Mouse (Mus musculus) limb, embryonic 15.5 days (tissue): ENCODE measurements around the gene C1qb. TPM values are rescaled to one million over a fixed set of nuclear protein-coding genes. Genes with fewer than 3 reads are reported as not detected.

Source experiments
- ATAC-seq: fragments of 200-750 bp; cut with Nextera tagmentation; 2 replicates; pipeline ENCODE4 v1.8.0; 2017; ENCODE audit warnings: low read depth, moderate TSS enrichment; ENCODE audit not compliant: insufficient number of reproducible peaks, low FRiP score, low TSS enrichment
- H3K27ac ChIP-seq: fragments of 300-500 bp; sonication (generic); 2 replicates; pipeline ENCODE4 v1.5.1; 2015; ENCODE audit warnings: moderate library complexity, mild to moderate bottlenecking, inconsistent platforms
- H3K27me3 ChIP-seq: fragments of 300-500 bp; sonication (generic); 2 replicates; pipeline ENCODE4 v1.6.1; 2015; ENCODE audit warnings: inconsistent platforms
- H3K36me3 ChIP-seq: fragments of 300-500 bp; sonication (generic); 2 replicates; pipeline ENCODE4 v1.6.1; 2015; ENCODE audit warnings: inconsistent platforms
- H3K4me1 ChIP-seq: fragments of 300-500 bp; sonication (generic); 2 replicates; pipeline ENCODE4 v1.6.1; 2015; ENCODE audit warnings: inconsistent platforms
- H3K4me2 ChIP-seq: fragments of 300-500 bp; sonication (generic); 2 replicates; pipeline ENCODE4 v1.6.1; 2015; ENCODE audit warnings: mild to moderate bottlenecking, inconsistent platforms
- H3K4me3 ChIP-seq: fragments of 300-500 bp; sonication (generic); 2 replicates; pipeline ENCODE4 v1.5.1; 2015; ENCODE audit warnings: mild to moderate bottlenecking, inconsistent platforms
- H3K9ac ChIP-seq: fragments of 300-500 bp; sonication (generic); 2 replicates; pipeline ENCODE4 v1.6.1; 2015; ENCODE audit warnings: inconsistent platforms
- H3K9me3 ChIP-seq: fragments of 300-500 bp; sonication (generic); 2 replicates; pipeline ENCODE4 v1.6.1; 2016; ENCODE audit warnings: inconsistent platforms
- WGBS: fragments of 180-500 bp; shearing (Covaris S2); methylation state at CpG from one replicate; pipeline ENCODE4 v1.1.7; 2015; 5-methylcytosine and 5-hydroxymethylcytosine counted together
- polyA plus RNA-seq: library from polyadenylated mRNA; unstranded; fragments of >200 nt; fragmentation: Nextera tagmentation; extraction: Ambion mirVana; gene quantifications from 2 replicates; pipeline ENCODE4 v1.2.1, GENCODE M21; 2015

Gene C1qb
- polyA plus RNA-seq, 1 experiment from 2014 or later, result 75.5 TPM

GRCm38 (mm10) chr4:136911211-136911646, 25.2 kb upstream of the C1qb start:
- Histone ChIP-seq H3K9me3 (no peaks in the 10 kb centered on the region), H3K4me1 (no peaks in the 10 kb centered on the region), H3K4me3 (no peak overlapping the region), H3K36me3 (no peaks in the 10 kb centered on the region), H3K27ac (no peak overlapping the region), H3K9ac (no peak overlapping the region), H3K4me2 (no peak overlapping the region), H3K27me3 (peaks cover 76% of the 10 kb centered on the region)
- 2% methylated on average over 16 of the region's 17 CpGs for WGBS
- no peak for ATAC-seq

GRCm38 (mm10) chr4:136907809-136908208, 21.8 kb upstream of the C1qb start:
- no peak for ATAC-seq
- Histone ChIP-seq H3K9me3 (no peaks in the 10 kb centered on the region), H3K27me3 (peaks cover 83% of the 10 kb centered on the region), H3K4me1 (0 out of 2 replicates have a peak, but pooled peaks cover 3% of the 10 kb centered on the region), H3K4me3 (no peak overlapping the region), H3K4me2 (no peak overlapping the region), H3K36me3 (no peaks in the 10 kb centered on the region), H3K9ac (no peak overlapping the region), H3K27ac (no peak overlapping the region)

- no peak overlapping the region for H3K27ac ChIP-seq
- no peak for ATAC-seq
- peaks cover 78% of the 10 kb centered on the region for H3K27me3 ChIP-seq
- H3K4me3 ChIP-seq, result no peak overlapping the region
- no peaks in the 10 kb centered on the region for H3K9me3 ChIP-seq
- H3K4me1 ChIP-seq, result 0 out of 2 replicates have a peak, but pooled peaks cover 3% of the 10 kb centered on the region
- H3K36me3 ChIP-seq, result no peaks in the 10 kb centered on the region
- no peak overlapping the region for H3K4me2 ChIP-seq
- no peak overlapping the region for H3K9ac ChIP-seq
- WGBS, result 11% methylated on average over 7 of the region's 7 CpGs
Observed at GRCm38 (mm10) chr4:136907033-136907432, 21.0 kb upstream of the C1qb start.

GRCm38 (mm10) chr4:136904767-136905539, 19.0 kb upstream of the C1qb start:
- Histone ChIP-seq H3K27ac (no peak overlapping the region), H3K36me3 (no peaks in the 10 kb centered on the region), H3K4me1 (0 out of 2 replicates have a peak, but pooled peaks cover 3% of the 10 kb centered on the region), H3K9ac (no peak overlapping the region), H3K27me3 (peaks cover 58% of the 10 kb centered on the region), H3K4me2 (no peak overlapping the region), H3K9me3 (no peaks in the 10 kb centered on the region), H3K4me3 (no peak overlapping the region)
- 2% methylated on average over 23 of the region's 23 CpGs for WGBS
- no peak for ATAC-seq

- Histone ChIP-seq H3K4me3 (no peak overlapping the region), H3K4me2 (no peak overlapping the region), H3K27me3 (peaks cover 52% of the 10 kb centered on the region), H3K9ac (no peak overlapping the region), H3K36me3 (no peaks in the 10 kb centered on the region), H3K27ac (no peak overlapping the region), H3K4me1 (peaks cover 6% of the 10 kb centered on the region; the same call in 1 of the 2 replicates), H3K9me3 (no peaks in the 10 kb centered on the region)
- no peak for ATAC-seq
- WGBS, result 64% methylated on average over 7 of the region's 7 CpGs
Observed at GRCm38 (mm10) chr4:136899154-136899553, 13.2 kb upstream of the C1qb start.

- H3K9me3 ChIP-seq, result no peaks in the 10 kb centered on the region
- ATAC-seq, result no peak
- WGBS, result 72% methylated on average over 9 of the region's 9 CpGs
- no peak within 1 kb of the TSS for H3K27ac ChIP-seq
- H3K27me3 ChIP-seq, result peaks cover 50% of the 10 kb centered on the region
- H3K4me2 ChIP-seq, result no peak within 1 kb of the TSS
- H3K4me3 ChIP-seq, result no peak within 1 kb of the TSS
- no peaks in the 10 kb centered on the region for H3K36me3 ChIP-seq
- no peak within 1 kb of the TSS for H3K9ac ChIP-seq
- H3K4me1 ChIP-seq, result peaks cover 8% of the 10 kb centered on the region; the same call in 1 of the 2 replicates
Observed at GRCm38 (mm10) chr4:136898637-136899036, 12.7 kb upstream of the C1qb start, which contains the start of gene C1qa. TSS of gene C1qa (minus strand) at chr4:136898803.

GRCm38 (mm10) chr4:136898084-136898598, 12.2 kb upstream of the C1qb start:
- no peaks in the 10 kb centered on the region for H3K36me3 ChIP-seq
- no peak overlapping the region for H3K9ac ChIP-seq
- H3K4me1 ChIP-seq, result peaks cover 8% of the 10 kb centered on the region; the same call in 1 of the 2 replicates
- no peaks in the 10 kb centered on the region for H3K9me3 ChIP-seq
- no peak overlapping the region for H3K4me2 ChIP-seq
- ATAC-seq, result no peak
- no peak overlapping the region for H3K4me3 ChIP-seq
- H3K27ac ChIP-seq, result no peak overlapping the region
- H3K27me3 ChIP-seq, result peaks cover 53% of the 10 kb centered on the region
- 73% methylated on average over 9 of the region's 9 CpGs for WGBS

GRCm38 (mm10) chr4:136896461-136896860, 10.5 kb upstream of the C1qb start:
- H3K4me3 ChIP-seq, result no peak overlapping the region
- H3K4me1 ChIP-seq, result peaks cover 8% of the 10 kb centered on the region; the same call in 1 of the 2 replicates
- no peak for ATAC-seq
- peaks cover 47% of the 10 kb centered on the region for H3K27me3 ChIP-seq
- WGBS, result 24% methylated on average over 10 of the region's 10 CpGs
- H3K4me2 ChIP-seq, result no peak overlapping the region
- H3K9me3 ChIP-seq, result no peaks in the 10 kb centered on the region
- H3K9ac ChIP-seq, result no peak overlapping the region
- no peaks in the 10 kb centered on the region for H3K36me3 ChIP-seq
- H3K27ac ChIP-seq, result no peak overlapping the region

GRCm38 (mm10) chr4:136895861-136896260, 9.9 kb upstream of the C1qb start:
- 5% methylated on average over 15 of the region's 15 CpGs for WGBS
- no peak overlapping the region for H3K27ac ChIP-seq
- no peak for ATAC-seq
- no peaks in the 10 kb centered on the region for H3K36me3 ChIP-seq
- H3K9ac ChIP-seq, result no peak overlapping the region
- no peak overlapping the region for H3K4me3 ChIP-seq
- no peaks in the 10 kb centered on the region for H3K9me3 ChIP-seq
- 0 out of 2 replicates have a peak overlapping the region, but pooled peaks have one; percentile 4 for H3K4me2 ChIP-seq
- H3K27me3 ChIP-seq, result peaks cover 47% of the 10 kb centered on the region
- peaks cover 8% of the 10 kb centered on the region; the same call in 1 of the 2 replicates for H3K4me1 ChIP-seq

- Histone ChIP-seq H3K27ac (no peak overlapping the region), H3K9ac (no peak overlapping the region), H3K4me2 (no peak overlapping the region), H3K27me3 (peaks cover 51% of the 10 kb centered on the region), H3K9me3 (no peaks in the 10 kb centered on the region), H3K4me3 (no peak overlapping the region), H3K4me1 (peaks cover 8% of the 10 kb centered on the region; the same call in 1 of the 2 replicates), H3K36me3 (no peaks in the 10 kb centered on the region)
- no peak for ATAC-seq
- WGBS, result 60% methylated on average over 4 of the region's 4 CpGs
Observed at GRCm38 (mm10) chr4:136894821-136895220, 8.8 kb upstream of the C1qb start.

- Histone ChIP-seq H3K4me2 (no peak overlapping the region), H3K36me3 (no peaks in the 10 kb centered on the region), H3K9me3 (no peaks in the 10 kb centered on the region), H3K4me1 (peaks cover 8% of the 10 kb centered on the region; the same call in 1 of the 2 replicates), H3K4me3 (no peak overlapping the region), H3K27me3 (peaks cover 51% of the 10 kb centered on the region), H3K9ac (no peak overlapping the region), H3K27ac (no peak overlapping the region)
- WGBS, result 6% methylated on average over 9 of the region's 9 CpGs
- ATAC-seq, result no peak
Observed at GRCm38 (mm10) chr4:136893691-136894543, 7.9 kb upstream of the C1qb start.
